Mouse (Mus musculus) R1 (cell line): ENCODE measurements at regions not wholly inside any gene's neighbourhood (a gene's known extent, or its start where the extent isn't known, plus 50 kb on each side); places are given as distances from the start of the nearest gene placed in this dataset.
A peak's percentile ranks its signal among the peaks of the same experiment; 100 is the strongest.

Experiments
- DNase-seq: peaks from one replicate; pipeline ENCODE4 v3.0.0-alpha.2; 2018; ENCODE audit warnings: low read depth, low spot score

GRCm38 (mm10) chr19:49563612-49564256, 1114.7 kb downstream of the Sorcs1 start:
- DNase-seq = no peak

- DNase-seq = peak; percentile 42
These were observed 1138.7 kb downstream of the Sorcs1 start for GRCm38 (mm10) chr19:49539445-49540407.
